In the genomic region with DNA sequence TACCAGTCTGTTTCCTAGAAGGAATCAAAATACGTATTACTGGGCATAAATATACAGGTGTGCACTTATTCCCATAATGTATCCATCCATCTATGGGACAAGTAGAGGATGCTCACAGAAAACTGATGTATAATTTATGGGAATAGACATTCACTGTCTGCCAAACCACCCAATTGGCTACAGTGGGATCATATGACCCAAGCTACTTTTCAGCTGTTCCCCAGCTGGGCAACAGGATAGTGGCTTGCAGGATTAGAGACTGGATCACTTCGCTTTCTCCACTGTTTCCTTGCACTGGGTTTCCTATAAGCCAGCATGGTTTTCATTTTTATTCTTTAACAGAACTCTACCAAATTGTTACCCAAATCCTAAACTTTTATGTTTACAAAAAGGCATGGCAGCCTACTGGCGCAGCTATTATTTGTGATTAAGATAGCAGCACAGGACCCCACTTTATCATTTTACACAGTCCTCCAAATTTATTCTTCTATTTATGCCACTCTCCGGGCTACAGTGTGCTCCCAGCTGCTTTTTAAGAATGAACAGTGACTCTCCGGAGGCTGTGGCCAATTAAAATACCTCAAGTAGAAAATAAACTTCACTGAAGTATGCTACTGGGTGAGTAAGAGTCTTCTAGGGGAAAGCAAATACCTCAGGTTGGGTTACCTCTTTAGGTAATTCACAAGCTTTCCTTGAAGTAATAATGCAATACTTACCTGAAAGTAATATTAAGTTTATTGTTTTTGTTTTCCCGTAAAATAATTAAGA, we compare ENCODE assay signal across 14 mouse cellular contexts.
DNase-seq lines count a peak whose midpoint lies in the region; ATAC-seq lines count a peak whose summit lies in the region.
"Had no signal": no experiment of that assay in that cellular context is flagged by ENCODE, and none has a peak within 500 bp of the region (broad histone marks: within the 10 kb centered on the region; RNA-seq: fewer than 3 reads in every experiment).

No protein-coding gene starts in this region.

- no peak for DNase-seq in lung, postnatal 14 days
- no peak for DNase-seq in spleen, postnatal 36 days (ENCODE audit: low spot score in 2 of 2)
- no peak for DNase-seq in thymus, postnatal 36 days
- DNase-seq in thymus, postnatal 4 days: no peak
- DNase-seq: cerebellum, postnatal 10 days; heart, adult 18-20 months; heart, postnatal 10 days; kidney, adult 2 months; spleen, adult 18-20 months had no signal

- H3K36me3 ChIP-seq in lung, embryonic 16.5 days (ENCODE audit: control insufficient read depth, insufficient read depth, low read length): no peaks in the 10 kb centered on the region
- no peaks in the 10 kb centered on the region for H3K36me3 ChIP-seq in forebrain, embryonic 15.5 days
- H3K36me3 ChIP-seq in limb, embryonic 13.5 days: no peaks in the 10 kb centered on the region
- no peaks in the 10 kb centered on the region for H3K36me3 ChIP-seq in neural tube, embryonic 12.5 days

- no peak overlapping the region for H3K4me3 ChIP-seq in lung, embryonic 16.5 days (ENCODE audit: low read length)
- H3K4me3 ChIP-seq in forebrain, embryonic 15.5 days: no peak overlapping the region
- H3K4me3 ChIP-seq in limb, embryonic 13.5 days: no peak overlapping the region
- no peak overlapping the region for H3K4me3 ChIP-seq in neural tube, embryonic 12.5 days
- H3K4me3 ChIP-seq: layer of hippocampus, adult 2 months had no signal

- WGBS in lung, embryonic 16.5 days: 64% methylated on average over 6 of the region's 6 CpGs
- WGBS in forebrain, embryonic 15.5 days: 56% methylated on average over 6 of the region's 6 CpGs
- 50% methylated on average over 6 of the region's 6 CpGs for WGBS in limb, embryonic 13.5 days
- 58% methylated on average over 6 of the region's 6 CpGs for WGBS in neural tube, embryonic 12.5 days

- no peak overlapping the region for H3K4me2 ChIP-seq in lung, embryonic 16.5 days (ENCODE audit: low read depth, low read length)
- H3K4me2 ChIP-seq in forebrain, embryonic 15.5 days (replicated peaks): no peak overlapping the region
- H3K4me2 ChIP-seq in limb, embryonic 13.5 days (replicated peaks): no peak overlapping the region
- no peak overlapping the region for H3K4me2 ChIP-seq in neural tube, embryonic 12.5 days (replicated peaks)

- no peaks in the 10 kb centered on the region for H3K27me3 ChIP-seq in lung, embryonic 16.5 days (ENCODE audit: control insufficient read depth, insufficient read depth, low read depth, low read length)
- no peaks in the 10 kb centered on the region for H3K27me3 ChIP-seq in forebrain, embryonic 15.5 days
- H3K27me3 ChIP-seq in limb, embryonic 13.5 days: no peaks in the 10 kb centered on the region
- no peaks in the 10 kb centered on the region for H3K27me3 ChIP-seq in neural tube, embryonic 12.5 days (replicated peaks)

- H3K4me1 ChIP-seq in lung, embryonic 16.5 days (replicated peaks; ENCODE audit: control insufficient read depth, insufficient read depth, low read length): 0 out of 2 replicates have a peak, but pooled peaks cover 4% of the 10 kb centered on the region
- H3K4me1 ChIP-seq in forebrain, embryonic 15.5 days: peaks cover 11% of the 10 kb centered on the region; the same call in 1 of the 2 replicates
- H3K4me1 ChIP-seq in limb, embryonic 13.5 days: peaks cover 6% of the 10 kb centered on the region
- H3K4me1 ChIP-seq in neural tube, embryonic 12.5 days: peaks cover 6% of the 10 kb centered on the region

- no peak overlapping the region; the same call in 1 of the 2 replicates for H3K27ac ChIP-seq in lung, embryonic 16.5 days (ENCODE audit: low read length)
- no peak overlapping the region for H3K27ac ChIP-seq in forebrain, embryonic 15.5 days (replicated peaks)
- no peak overlapping the region for H3K27ac ChIP-seq in limb, embryonic 13.5 days
- no peak overlapping the region for H3K27ac ChIP-seq in neural tube, embryonic 12.5 days
- H3K27ac ChIP-seq: layer of hippocampus, adult 2 months had no signal

- peak; percentile 56 for ATAC-seq in lung, embryonic 16.5 days (ENCODE audit: low read depth)
- ATAC-seq in forebrain, embryonic 15.5 days (replicated peaks): peak; percentile 70; the same call in 1 of the 2 replicates
- ATAC-seq in limb, embryonic 13.5 days (ENCODE audit: low FRiP score, low read depth): peak; percentile 75
- ATAC-seq in neural tube, embryonic 12.5 days (ENCODE audit: low FRiP score, low read depth): peak; percentile 59

- H3K9me3 ChIP-seq in lung, embryonic 16.5 days (ENCODE audit: control insufficient read depth, low read length): no peaks in the 10 kb centered on the region
- no peaks in the 10 kb centered on the region for H3K9me3 ChIP-seq in forebrain, embryonic 15.5 days
- no peaks in the 10 kb centered on the region for H3K9me3 ChIP-seq in limb, embryonic 13.5 days
- no peaks in the 10 kb centered on the region for H3K9me3 ChIP-seq in neural tube, embryonic 12.5 days

- H3K9ac ChIP-seq in lung, embryonic 16.5 days (ENCODE audit: low read length): no peak overlapping the region
- H3K9ac ChIP-seq in forebrain, embryonic 15.5 days (replicated peaks): no peak overlapping the region
- H3K9ac ChIP-seq in limb, embryonic 13.5 days: no peak overlapping the region
- H3K9ac ChIP-seq in neural tube, embryonic 12.5 days: no peak overlapping the region
